Mouse (Mus musculus) neural tube, embryonic 13.5 days (tissue): ENCODE measurements at regions not wholly inside any gene's neighbourhood (a gene's known extent, or its start where the extent isn't known, plus 50 kb on each side); places are given as distances from the start of the nearest gene placed in this dataset.

Source experiments
- ATAC-seq: fragments of 200-750 bp; cut with Nextera tagmentation; 2 replicates; pipeline ENCODE4 v1.8.0; 2017; ENCODE audit warnings: low read depth, mild to moderate bottlenecking, moderate TSS enrichment, moderate library complexity
- H3K27ac ChIP-seq: fragments of 300-500 bp; sonication (generic); replicated peaks from 2 replicates; pipeline ENCODE4 v1.5.1; 2015; ENCODE audit warnings: moderate library complexity, mild to moderate bottlenecking, inconsistent platforms
- H3K27me3 ChIP-seq: fragments of 300-500 bp; sonication (generic); 2 replicates; pipeline ENCODE4 v1.6.1; 2015; ENCODE audit warnings: mild to moderate bottlenecking, inconsistent platforms
- H3K36me3 ChIP-seq: fragments of 300-500 bp; sonication (generic); 2 replicates; pipeline ENCODE4 v1.6.1; 2015; ENCODE audit warnings: mild to moderate bottlenecking, inconsistent platforms
- H3K4me1 ChIP-seq: fragments of 300-500 bp; sonication (generic); replicated peaks from 2 replicates; pipeline ENCODE4 v1.6.1; 2015; ENCODE audit warnings: inconsistent platforms
- H3K4me2 ChIP-seq: fragments of 300-500 bp; sonication (generic); 2 replicates; pipeline ENCODE4 v1.6.1; 2015; ENCODE audit warnings: inconsistent platforms, mild to moderate bottlenecking, moderate library complexity
- H3K4me3 ChIP-seq: fragments of 300-500 bp; sonication (generic); 2 replicates; pipeline ENCODE4 v1.5.1; 2015; ENCODE audit warnings: mild to moderate bottlenecking, inconsistent platforms
- H3K9ac ChIP-seq: fragments of 300-500 bp; sonication (generic); 2 replicates; pipeline ENCODE4 v1.6.1; 2015; ENCODE audit warnings: moderate library complexity, mild to moderate bottlenecking, inconsistent platforms
- H3K9me3 ChIP-seq: fragments of 300-500 bp; sonication (generic); 2 replicates; pipeline ENCODE4 v1.6.1; 2016; ENCODE audit warnings: inconsistent platforms
- WGBS: fragments of 180-500 bp; shearing (Covaris S2); methylation state at CpG from one replicate; pipeline ENCODE4 v1.1.7; 2015; 5-methylcytosine and 5-hydroxymethylcytosine counted together

- H3K36me3 ChIP-seq, result no peaks in the 10 kb centered on the region
Observed at GRCm38 (mm10) chr5:67155582-67155981, 56.5 kb upstream of the Phox2b start.

GRCm38 (mm10) chr5:67156911-67157310 lies 57.8 kb upstream of the Phox2b start:
- WGBS, result 90% methylated on average over 2 of the region's 2 CpGs

More at GRCm38 (mm10) chr5:67155582-67155981, 56.5 kb upstream of the Phox2b start:
- no peak for ATAC-seq
- Histone ChIP-seq H3K27me3 (no peaks in the 10 kb centered on the region), H3K27ac (no peak overlapping the region), H3K9ac (no peak overlapping the region), H3K9me3 (no peaks in the 10 kb centered on the region), H3K4me3 (no peak overlapping the region), H3K4me2 (no peak overlapping the region), H3K4me1 (no peaks in the 10 kb centered on the region)

GRCm38 (mm10) chr5:67176827-67177226 lies 77.7 kb upstream of the Phox2b start:
- no peak for ATAC-seq
- H3K4me1 ChIP-seq, result no peaks in the 10 kb centered on the region
- no peaks in the 10 kb centered on the region for H3K36me3 ChIP-seq
- H3K9ac ChIP-seq, result no peak overlapping the region
- H3K4me2 ChIP-seq, result no peak overlapping the region
- H3K27ac ChIP-seq, result no peak overlapping the region
- H3K4me3 ChIP-seq, result no peak overlapping the region
- no peaks in the 10 kb centered on the region; the same call in 1 of the 2 replicates for H3K27me3 ChIP-seq
- no peaks in the 10 kb centered on the region for H3K9me3 ChIP-seq
- 42% methylated on average over 6 of the region's 6 CpGs for WGBS

More at GRCm38 (mm10) chr5:67156911-67157310, 57.8 kb upstream of the Phox2b start:
- Histone ChIP-seq H3K4me1 (no peaks in the 10 kb centered on the region), H3K27ac (no peak overlapping the region), H3K9ac (no peak overlapping the region), H3K27me3 (no peaks in the 10 kb centered on the region), H3K36me3 (no peaks in the 10 kb centered on the region), H3K9me3 (no peaks in the 10 kb centered on the region), H3K4me2 (no peak overlapping the region), H3K4me3 (no peak overlapping the region)
- no peak for ATAC-seq

GRCm38 (mm10) chr5:67179221-67179620 lies 80.1 kb upstream of the Phox2b start:
- H3K4me2 ChIP-seq, result no peak overlapping the region
- ATAC-seq, result no peak
- no peaks in the 10 kb centered on the region for H3K9me3 ChIP-seq
- H3K36me3 ChIP-seq, result no peaks in the 10 kb centered on the region
- no peak overlapping the region for H3K4me3 ChIP-seq
- H3K27me3 ChIP-seq, result no peaks in the 10 kb centered on the region; the same call in 1 of the 2 replicates
- no peaks in the 10 kb centered on the region for H3K4me1 ChIP-seq
- H3K27ac ChIP-seq, result no peak overlapping the region
- 80% methylated on average over 12 of the region's 12 CpGs for WGBS
- no peak overlapping the region for H3K9ac ChIP-seq

GRCm38 (mm10) chr5:67189376-67189901 lies 70.9 kb upstream of the Tmem33 start:
- 61% methylated on average over 4 of the region's 4 CpGs for WGBS
- H3K4me3 ChIP-seq, result no peak overlapping the region
- H3K27ac ChIP-seq, result no peak overlapping the region
- H3K9me3 ChIP-seq, result no peaks in the 10 kb centered on the region
- ATAC-seq, result no peak
- no peaks in the 10 kb centered on the region for H3K27me3 ChIP-seq
- no peaks in the 10 kb centered on the region for H3K4me1 ChIP-seq
- no peaks in the 10 kb centered on the region for H3K36me3 ChIP-seq
- no peak overlapping the region for H3K4me2 ChIP-seq
- H3K9ac ChIP-seq, result no peak overlapping the region

- Histone ChIP-seq H3K9me3 (no peaks in the 10 kb centered on the region), H3K4me2 (no peak overlapping the region), H3K36me3 (no peaks in the 10 kb centered on the region), H3K27me3 (peaks cover 6% of the 10 kb centered on the region; the same call in 1 of the 2 replicates), H3K9ac (no peak overlapping the region), H3K27ac (no peak overlapping the region), H3K4me1 (no peaks in the 10 kb centered on the region), H3K4me3 (no peak overlapping the region)
- 83% methylated on average over 2 of the region's 2 CpGs for WGBS
- ATAC-seq, result no peak
Observed at GRCm38 (mm10) chr5:67194065-67194464, 66.3 kb upstream of the Tmem33 start.

- no peaks in the 10 kb centered on the region for H3K36me3 ChIP-seq
- H3K4me1 ChIP-seq, result no peaks in the 10 kb centered on the region
- ATAC-seq, result no peak
- no peak overlapping the region for H3K9ac ChIP-seq
- no peak overlapping the region for H3K4me3 ChIP-seq
- H3K27ac ChIP-seq, result no peak overlapping the region
- H3K9me3 ChIP-seq, result no peaks in the 10 kb centered on the region
- peaks cover 78% of the 10 kb centered on the region for H3K27me3 ChIP-seq
- WGBS, result 57% methylated on average over 11 of the region's 11 CpGs
- H3K4me2 ChIP-seq, result no peak overlapping the region
Observed at GRCm38 (mm10) chr5:67205083-67205738, 55.2 kb upstream of the Tmem33 start.
